ENCODE assay signal across 16 mouse cellular contexts in genomic region chr2:153433859-153434258, GRCm38 (mm10). TPM values are rescaled to one million over a fixed set of nuclear protein-coding genes. Genes with fewer than 3 reads are reported as not detected.
DNase-seq lines count a peak whose midpoint lies in the region; ATAC-seq lines count a peak whose summit lies in the region.
"Had no signal": no experiment of that assay in that cellular context is flagged by ENCODE, and none has a peak within 500 bp of the region (broad histone marks: within the 10 kb centered on the region; RNA-seq: fewer than 3 reads in every experiment).

No protein-coding gene starts in this region.

- peaks cover 7% of the 10 kb centered on the region; the same call in 1 of the 2 replicates for H3K36me3 ChIP-seq in heart, embryonic 15.5 days
- H3K36me3 ChIP-seq in lung, embryonic 16.5 days (ENCODE audit: control insufficient read depth, insufficient read depth, low read length) = no peaks in the 10 kb centered on the region
- H3K36me3 ChIP-seq in intestine, embryonic 15.5 days = peaks cover 15% of the 10 kb centered on the region
- peaks cover 20% of the 10 kb centered on the region for H3K36me3 ChIP-seq in stomach, embryonic 14.5 days (ENCODE audit: control insufficient read depth, insufficient read depth, low read length)

- no peak for ATAC-seq in heart, embryonic 15.5 days (replicated peaks; ENCODE audit: insufficient number of reproducible peaks, insufficient read depth, low FRiP score, low read depth)
- no peak for ATAC-seq in lung, embryonic 16.5 days (ENCODE audit: low read depth)
- ATAC-seq in intestine, embryonic 15.5 days = no peak
- ATAC-seq in stomach, embryonic 14.5 days (ENCODE audit: insufficient number of reproducible peaks, insufficient read depth, low FRiP score, low read depth) = no peak
- ATAC-seq in megakaryocyte-erythroid progenitor cell, adult 5-6 weeks (replicated peaks; ENCODE audit: low FRiP score, low TSS enrichment, poor library complexity, severe bottlenecking) = no peak

- no peak overlapping the region for H3K4me3 ChIP-seq in heart, embryonic 15.5 days
- H3K4me3 ChIP-seq in lung, embryonic 16.5 days (ENCODE audit: low read length) = no peak overlapping the region
- H3K4me3 ChIP-seq in intestine, embryonic 15.5 days (replicated peaks) = no peak overlapping the region
- H3K4me3 ChIP-seq in stomach, embryonic 14.5 days (ENCODE audit: low read depth, low read length) = no peak overlapping the region

- no peaks in the 10 kb centered on the region for H3K27me3 ChIP-seq in heart, embryonic 15.5 days
- no peaks in the 10 kb centered on the region for H3K27me3 ChIP-seq in lung, embryonic 16.5 days (ENCODE audit: control insufficient read depth, insufficient read depth, low read depth, low read length)
- no peaks in the 10 kb centered on the region for H3K27me3 ChIP-seq in intestine, embryonic 15.5 days (replicated peaks)
- H3K27me3 ChIP-seq in stomach, embryonic 14.5 days (ENCODE audit: control insufficient read depth, insufficient read depth, low read length) = no peaks in the 10 kb centered on the region
- H3K27me3 ChIP-seq: CH12.LX had no signal

- no peak for DNase-seq in heart, adult 9 months (ENCODE audit: low spot score in 2 of 2)
- DNase-seq in lung, postnatal 10 days = no peak
- DNase-seq: adrenal gland, postnatal 10 days; heart, postnatal 14 days; kidney, postnatal 25 days; lung, adult 18-20 months; thymus, postnatal 36 days had no signal

- H3K9me3 ChIP-seq in heart, embryonic 15.5 days (replicated peaks) = no peaks in the 10 kb centered on the region
- no peaks in the 10 kb centered on the region for H3K9me3 ChIP-seq in lung, embryonic 16.5 days (ENCODE audit: control insufficient read depth, low read length)
- H3K9me3 ChIP-seq in intestine, embryonic 15.5 days = no peaks in the 10 kb centered on the region
- no peaks in the 10 kb centered on the region for H3K9me3 ChIP-seq in stomach, embryonic 14.5 days (ENCODE audit: control insufficient read depth, low read depth, low read length)

- peaks cover 72% of the 10 kb centered on the region for H3K4me1 ChIP-seq in heart, embryonic 15.5 days (replicated peaks)
- H3K4me1 ChIP-seq in lung, embryonic 16.5 days (replicated peaks; ENCODE audit: control insufficient read depth, insufficient read depth, low read length) = peaks cover 72% of the 10 kb centered on the region
- H3K4me1 ChIP-seq in intestine, embryonic 15.5 days (replicated peaks) = peaks cover 88% of the 10 kb centered on the region
- peaks cover 62% of the 10 kb centered on the region for H3K4me1 ChIP-seq in stomach, embryonic 14.5 days (ENCODE audit: control insufficient read depth, insufficient read depth, low read length)

- H3K4me2 ChIP-seq in heart, embryonic 15.5 days = no peak overlapping the region
- H3K4me2 ChIP-seq in lung, embryonic 16.5 days (ENCODE audit: low read depth, low read length) = no peak overlapping the region
- peak overlapping the region; percentile 22; the same call in 1 of the 2 replicates for H3K4me2 ChIP-seq in intestine, embryonic 15.5 days (replicated peaks)
- no peak overlapping the region for H3K4me2 ChIP-seq in stomach, embryonic 14.5 days (replicated peaks; ENCODE audit: low read depth, low read length)

- WGBS in heart, embryonic 15.5 days = 34% methylated on average over 3 of the region's 3 CpGs
- WGBS in lung, embryonic 16.5 days = 58% methylated on average over 3 of the region's 3 CpGs
- WGBS in intestine, embryonic 15.5 days = 20% methylated on average over 3 of the region's 3 CpGs
- 15% methylated on average over 3 of the region's 3 CpGs for WGBS in stomach, embryonic 14.5 days

- H3K27ac ChIP-seq in heart, embryonic 15.5 days = peak overlapping the region; percentile 35
- H3K27ac ChIP-seq in lung, embryonic 16.5 days (ENCODE audit: low read length) = peak overlapping the region; percentile 87
- H3K27ac ChIP-seq in intestine, embryonic 15.5 days = peak overlapping the region; percentile 86; the same call in 1 of the 2 replicates
- H3K27ac ChIP-seq in stomach, embryonic 14.5 days (ENCODE audit: low read length) = peak overlapping the region; percentile 69

- no peak overlapping the region for H3K9ac ChIP-seq in heart, embryonic 15.5 days
- H3K9ac ChIP-seq in lung, embryonic 16.5 days (ENCODE audit: low read length) = 0 out of 2 replicates have a peak overlapping the region, but pooled peaks have one; percentile 5
- H3K9ac ChIP-seq in intestine, embryonic 15.5 days = no peak overlapping the region
- H3K9ac ChIP-seq in stomach, embryonic 14.5 days (replicated peaks; ENCODE audit: low read depth, low read length) = no peak overlapping the region

RNA-seq across cellular contexts. Expression of gene 4930404H24Rik, which starts 58.7 kb away (rescaled TPM):
- polyA plus RNA-seq in heart, embryonic 15.5 days (2015; fragmentation: Nextera tagmentation; extraction: Ambion mirVana) = not detected in 2 replicates
- not detected in 2 replicates for polyA plus RNA-seq in lung, embryonic 16.5 days (2015; fragmentation: Nextera tagmentation; extraction: Ambion mirVana)
- not detected in 2 replicates for polyA plus RNA-seq in intestine, embryonic 15.5 days (2015; fragmentation: Nextera tagmentation; extraction: Ambion mirVana)
- not detected in 2 replicates for polyA plus RNA-seq in stomach, embryonic 14.5 days (2014; fragmentation: Nextera tagmentation; extraction: Ambion mirVana)
- not detected in 2 replicates for total RNA-seq in megakaryocyte-erythroid progenitor cell, adult 5-6 weeks (2014; fragmentation: Nextera tagmentation)
- total RNA-seq in megakaryocyte-erythroid progenitor cell, adult 5-6 weeks (2017) = not detected in 2 replicates
- total RNA-seq: adrenal gland, postnatal 10 days; CH12.LX; heart, postnatal 14 days; left cerebral cortex, adult 8-10 months had no signal
- polyA plus RNA-seq: frontal cortex, adult 2 months; spleen, adult 2 months had no signal

Comparison
In these comparisons a context has a peak if more than half of its experiments do, and no peak if none do; other contexts are left out.
1. H3K27ac ChIP-seq: peak in every context shown above with its lines; median percentile 87 in lung, embryonic 16.5 days; 86 in intestine, embryonic 15.5 days; 69 in stomach, embryonic 14.5 days; 35 in heart, embryonic 15.5 days.